Mouse (Mus musculus): Measurements from ENCODE around the gene Creb5. TPM values are rescaled to one million over a fixed set of nuclear protein-coding genes. Genes with fewer than 3 reads are reported as not detected.

Creb5 gene
- total RNA-seq, 1 experiment from 2014 or later, result 6.3 TPM

- no peak for ATAC-seq (replicated peaks in 1 of 2; ENCODE audit: insufficient read depth in 1 of 2, low FRiP score in 2 of 2, low TSS enrichment in 1 of 2, low read depth in 1 of 2, poor library complexity in 2 of 2, severe bottlenecking in 2 of 2)
Measured at GRCm38 (mm10) chr6:53461056-53461455, 174.0 kb downstream of the Creb5 start.

- peak in 1 of 2 experiments; percentile 29; a peak in 1 of 4 replicates for ATAC-seq (replicated peaks in 1 of 2; ENCODE audit: insufficient read depth in 1 of 2, low FRiP score in 2 of 2, low TSS enrichment in 1 of 2, low read depth in 1 of 2, poor library complexity in 2 of 2, severe bottlenecking in 2 of 2)
Measured at GRCm38 (mm10) chr6:53461775-53462770, 175.0 kb downstream of the Creb5 start.

GRCm38 (mm10) chr6:53462802-53463201 lies 175.7 kb downstream of the Creb5 start:
- ATAC-seq (replicated peaks in 1 of 2; ENCODE audit: insufficient read depth in 1 of 2, low FRiP score in 2 of 2, low TSS enrichment in 1 of 2, low read depth in 1 of 2, poor library complexity in 2 of 2, severe bottlenecking in 2 of 2), result no peak

- no peak for ATAC-seq (replicated peaks in 1 of 2; ENCODE audit: insufficient read depth in 1 of 2, low FRiP score in 2 of 2, low TSS enrichment in 1 of 2, low read depth in 1 of 2, poor library complexity in 2 of 2, severe bottlenecking in 2 of 2)
Measured at GRCm38 (mm10) chr6:53463261-53463813, 176.3 kb downstream of the Creb5 start.

GRCm38 (mm10) chr6:53469204-53469603 lies 182.1 kb downstream of the Creb5 start:
- no peak for ATAC-seq (replicated peaks in 1 of 2; ENCODE audit: insufficient read depth in 1 of 2, low FRiP score in 2 of 2, low TSS enrichment in 1 of 2, low read depth in 1 of 2, poor library complexity in 2 of 2, severe bottlenecking in 2 of 2)

GRCm38 (mm10) chr6:53469703-53470102 lies 182.6 kb downstream of the Creb5 start:
- ATAC-seq (replicated peaks in 1 of 2; ENCODE audit: insufficient read depth in 1 of 2, low FRiP score in 2 of 2, low TSS enrichment in 1 of 2, low read depth in 1 of 2, poor library complexity in 2 of 2, severe bottlenecking in 2 of 2), result no peak

GRCm38 (mm10) chr6:53470559-53470958 lies 183.5 kb downstream of the Creb5 start:
- no peak for ATAC-seq (replicated peaks in 1 of 2; ENCODE audit: insufficient read depth in 1 of 2, low FRiP score in 2 of 2, low TSS enrichment in 1 of 2, low read depth in 1 of 2, poor library complexity in 2 of 2, severe bottlenecking in 2 of 2)

- ATAC-seq (replicated peaks in 1 of 2; ENCODE audit: insufficient read depth in 1 of 2, low FRiP score in 2 of 2, low TSS enrichment in 1 of 2, low read depth in 1 of 2, poor library complexity in 2 of 2, severe bottlenecking in 2 of 2), result no peak
Measured at GRCm38 (mm10) chr6:53470999-53471591, 184.0 kb downstream of the Creb5 start.

GRCm38 (mm10) chr6:53472751-53473150 lies 185.7 kb downstream of the Creb5 start:
- no peak for ATAC-seq (replicated peaks in 1 of 2; ENCODE audit: insufficient read depth in 1 of 2, low FRiP score in 2 of 2, low TSS enrichment in 1 of 2, low read depth in 1 of 2, poor library complexity in 2 of 2, severe bottlenecking in 2 of 2)

- ATAC-seq (replicated peaks in 1 of 2; ENCODE audit: insufficient read depth in 1 of 2, low FRiP score in 2 of 2, low TSS enrichment in 1 of 2, low read depth in 1 of 2, poor library complexity in 2 of 2, severe bottlenecking in 2 of 2), result no peak
Measured at GRCm38 (mm10) chr6:53477501-53477900, 190.4 kb downstream of the Creb5 start.

- ATAC-seq (replicated peaks in 1 of 2; ENCODE audit: insufficient read depth in 1 of 2, low FRiP score in 2 of 2, low TSS enrichment in 1 of 2, low read depth in 1 of 2, poor library complexity in 2 of 2, severe bottlenecking in 2 of 2), result no peak
Measured at GRCm38 (mm10) chr6:53490917-53491316, 203.8 kb downstream of the Creb5 start.

- ATAC-seq (replicated peaks in 1 of 2; ENCODE audit: insufficient read depth in 1 of 2, low FRiP score in 2 of 2, low TSS enrichment in 1 of 2, low read depth in 1 of 2, poor library complexity in 2 of 2, severe bottlenecking in 2 of 2), result no peak
Measured at GRCm38 (mm10) chr6:53491331-53491730, 204.3 kb downstream of the Creb5 start.

- ATAC-seq (replicated peaks in 1 of 2; ENCODE audit: insufficient read depth in 1 of 2, low FRiP score in 2 of 2, low TSS enrichment in 1 of 2, low read depth in 1 of 2, poor library complexity in 2 of 2, severe bottlenecking in 2 of 2), result no peak
Measured at GRCm38 (mm10) chr6:53493864-53494263, 206.8 kb downstream of the Creb5 start.

GRCm38 (mm10) chr6:53495667-53496066 lies 208.6 kb downstream of the Creb5 start:
- no peak for ATAC-seq (replicated peaks in 1 of 2; ENCODE audit: insufficient read depth in 1 of 2, low FRiP score in 2 of 2, low TSS enrichment in 1 of 2, low read depth in 1 of 2, poor library complexity in 2 of 2, severe bottlenecking in 2 of 2)

- peak; percentile 66 to 83 for ATAC-seq (replicated peaks in 1 of 2; ENCODE audit: insufficient read depth in 1 of 2, low FRiP score in 2 of 2, low TSS enrichment in 1 of 2, low read depth in 1 of 2, poor library complexity in 2 of 2, severe bottlenecking in 2 of 2)
Measured at GRCm38 (mm10) chr6:53496325-53496753, 209.3 kb downstream of the Creb5 start.

GRCm38 (mm10) chr6:53497904-53498536 lies 210.9 kb downstream of the Creb5 start:
- ATAC-seq (replicated peaks in 1 of 2; ENCODE audit: insufficient read depth in 1 of 2, low FRiP score in 2 of 2, low TSS enrichment in 1 of 2, low read depth in 1 of 2, poor library complexity in 2 of 2, severe bottlenecking in 2 of 2), result no peak

GRCm38 (mm10) chr6:53499621-53500295 lies 212.7 kb downstream of the Creb5 start:
- ATAC-seq (replicated peaks in 1 of 2; ENCODE audit: insufficient read depth in 1 of 2, low FRiP score in 2 of 2, low TSS enrichment in 1 of 2, low read depth in 1 of 2, poor library complexity in 2 of 2, severe bottlenecking in 2 of 2), result no peak

Data from hematopoietic stem cell, adult 5-6 weeks (primary cell).